Mouse (Mus musculus): ENCODE measurements at regions not wholly inside any gene's neighbourhood (a gene's known extent, or its start where the extent isn't known, plus 50 kb on each side); places are given as distances from the start of the nearest gene placed in this dataset.

DNA sequence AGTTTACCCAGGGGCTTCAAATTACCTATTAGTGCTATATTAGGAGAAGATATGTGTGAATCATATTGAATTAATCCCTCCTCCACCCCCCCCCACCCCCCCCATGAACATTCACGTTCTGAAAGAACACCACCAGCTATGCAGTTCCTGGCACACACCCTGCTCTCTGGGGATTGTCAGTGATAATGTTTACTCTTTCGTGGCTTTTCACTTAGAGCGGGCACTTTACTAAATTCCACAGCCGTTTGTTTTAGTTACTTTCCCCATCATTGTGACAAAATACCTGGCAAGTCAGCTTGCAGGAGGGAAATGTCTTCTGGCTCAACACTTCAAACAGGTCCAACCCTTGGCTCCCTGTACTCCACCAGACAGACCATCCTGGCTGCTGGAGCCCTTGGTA is 359.0 kb downstream of the Rps15a start:
- no peak overlapping the region for H3K4me3 ChIP-seq (ENCODE audit: low read length)
- no peaks in the 10 kb centered on the region for H3K36me3 ChIP-seq (ENCODE audit: control insufficient read depth, insufficient read depth, low read length)
- no peak overlapping the region for H3K9ac ChIP-seq (ENCODE audit: low read length)
- H3K9me3 ChIP-seq (ENCODE audit: control insufficient read depth, low read length) = no peaks in the 10 kb centered on the region
- WGBS = 0% methylated on average over 4 of the region's 4 CpGs
- H3K27ac ChIP-seq (ENCODE audit: low read length) = peak overlapping the region; percentile 6; the same call in 1 of the 2 replicates
- ATAC-seq (ENCODE audit: low read depth) = peak; percentile 71
- H3K4me2 ChIP-seq (ENCODE audit: low read depth, low read length) = no peak overlapping the region
- H3K27me3 ChIP-seq (ENCODE audit: control insufficient read depth, insufficient read depth, low read depth, low read length) = no peaks in the 10 kb centered on the region
- H3K4me1 ChIP-seq (replicated peaks; ENCODE audit: control insufficient read depth, insufficient read depth, low read length) = peaks cover 9% of the 10 kb centered on the region; the same call in 1 of the 2 replicates

DNA sequence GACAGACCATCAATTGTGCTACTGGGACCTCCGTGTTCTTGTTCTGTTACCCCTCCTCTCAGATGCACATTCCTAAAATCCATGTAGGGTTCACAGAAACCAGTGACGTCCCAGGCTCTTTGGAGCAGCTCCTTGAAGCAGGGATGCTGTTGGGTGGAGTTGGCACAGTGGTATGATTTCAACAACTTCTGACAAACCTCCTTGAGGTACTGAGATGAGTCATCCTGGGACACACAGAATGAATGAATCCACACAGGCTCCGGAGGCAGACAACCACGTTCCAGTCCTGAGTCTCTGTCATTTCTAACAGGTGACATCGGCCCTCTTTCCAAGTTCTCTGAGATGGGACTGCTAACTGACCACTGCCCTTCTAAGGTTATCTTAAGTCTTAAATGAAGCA is 360.2 kb downstream of the Rps15a start:
- no peak overlapping the region for H3K27ac ChIP-seq (ENCODE audit: low read length)
- no peaks in the 10 kb centered on the region for H3K27me3 ChIP-seq (ENCODE audit: control insufficient read depth, insufficient read depth, low read depth, low read length)
- H3K9ac ChIP-seq (ENCODE audit: low read length) = no peak overlapping the region
- H3K4me2 ChIP-seq (ENCODE audit: low read depth, low read length) = no peak overlapping the region
- peaks cover 9% of the 10 kb centered on the region; the same call in 1 of the 2 replicates for H3K4me1 ChIP-seq (replicated peaks; ENCODE audit: control insufficient read depth, insufficient read depth, low read length)
- H3K4me3 ChIP-seq (ENCODE audit: low read length) = no peak overlapping the region
- no peaks in the 10 kb centered on the region for H3K36me3 ChIP-seq (ENCODE audit: control insufficient read depth, insufficient read depth, low read length)
- no peak for ATAC-seq (ENCODE audit: low read depth)
- WGBS = 65% methylated on average over 5 of the region's 5 CpGs
- no peaks in the 10 kb centered on the region for H3K9me3 ChIP-seq (ENCODE audit: control insufficient read depth, low read length)

DNA sequence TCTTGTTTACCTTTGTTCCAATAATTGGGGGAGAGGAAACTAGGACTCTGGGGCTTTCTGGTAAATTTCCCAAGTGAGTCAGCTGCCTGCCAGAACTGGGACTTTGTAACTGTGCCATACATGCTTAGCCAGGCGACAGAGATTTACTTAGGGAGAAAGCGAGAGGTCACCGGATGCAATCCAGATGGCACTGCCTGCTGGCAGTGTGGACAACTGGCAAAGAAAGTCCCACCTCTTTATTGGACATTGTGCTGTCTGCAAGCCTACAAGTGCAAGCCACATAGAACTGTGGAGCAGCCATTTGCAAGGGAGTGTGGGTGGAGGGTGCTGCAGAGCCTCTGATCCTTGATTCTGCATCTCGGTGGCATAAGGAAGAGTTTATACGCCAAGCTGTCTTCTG is 362.7 kb downstream of the Rps15a start:
- no peaks in the 10 kb centered on the region for H3K9me3 ChIP-seq (ENCODE audit: control insufficient read depth, low read length)
- H3K27ac ChIP-seq (ENCODE audit: low read length) = no peak overlapping the region
- no peak overlapping the region for H3K9ac ChIP-seq (ENCODE audit: low read length)
- H3K4me2 ChIP-seq (ENCODE audit: low read depth, low read length) = no peak overlapping the region
- H3K27me3 ChIP-seq (ENCODE audit: control insufficient read depth, insufficient read depth, low read depth, low read length) = no peaks in the 10 kb centered on the region
- no peak overlapping the region for H3K4me3 ChIP-seq (ENCODE audit: low read length)
- ATAC-seq (ENCODE audit: low read depth) = no peak
- H3K36me3 ChIP-seq (ENCODE audit: control insufficient read depth, insufficient read depth, low read length) = no peaks in the 10 kb centered on the region
- 58% methylated on average over 5 of the region's 5 CpGs for WGBS
- H3K4me1 ChIP-seq (replicated peaks; ENCODE audit: control insufficient read depth, insufficient read depth, low read length) = peaks cover 9% of the 10 kb centered on the region; the same call in 1 of the 2 replicates

DNA sequence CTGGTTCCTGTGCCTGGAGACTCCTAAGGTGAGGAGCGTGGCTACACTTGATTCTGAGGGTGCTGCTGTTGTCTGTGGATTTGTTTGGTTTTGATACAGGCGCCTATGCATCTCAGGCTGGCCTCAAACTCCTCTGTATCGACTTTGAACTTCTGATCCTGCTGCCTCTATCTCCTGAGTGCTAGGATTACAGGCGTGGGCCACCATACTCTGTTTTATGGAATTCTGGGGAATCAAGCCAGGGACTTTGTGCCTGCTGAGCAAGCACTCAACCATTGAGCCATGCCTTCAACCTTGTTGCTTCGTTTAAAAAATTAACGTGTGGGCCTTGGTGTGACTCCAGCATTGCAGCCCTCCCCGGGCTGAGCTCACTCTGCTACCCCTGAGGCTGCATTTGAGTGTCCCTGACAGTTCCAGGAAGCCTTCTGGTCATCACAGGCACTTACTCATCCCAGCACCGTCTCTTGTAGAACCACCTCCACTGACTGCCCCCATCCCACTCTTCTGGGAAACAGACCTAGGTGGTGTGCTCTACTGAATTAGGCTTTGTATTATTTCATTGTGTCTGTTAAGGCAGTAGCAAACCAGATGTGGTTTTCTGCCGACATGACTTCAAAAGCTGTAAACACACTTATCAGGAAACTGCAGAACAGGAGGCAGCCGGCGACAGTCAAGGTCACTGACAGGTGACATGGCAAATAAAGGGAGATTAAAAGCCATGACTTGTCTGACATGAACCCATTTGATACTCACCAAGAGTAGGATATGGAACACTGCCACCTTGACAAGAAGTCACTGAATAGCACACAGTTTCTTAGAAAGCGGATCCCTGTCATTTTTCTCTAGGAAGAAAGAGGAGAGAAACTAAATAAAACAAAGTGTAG is 363.4 kb downstream of the Rps15a start:
- Histone ChIP-seq H3K27me3 (ENCODE audit: control insufficient read depth, insufficient read depth, low read depth, low read length) (no peaks in the 10 kb centered on the region), H3K27ac (ENCODE audit: low read length) (no peak overlapping the region), H3K9me3 (ENCODE audit: control insufficient read depth, low read length) (no peaks in the 10 kb centered on the region), H3K36me3 (ENCODE audit: control insufficient read depth, insufficient read depth, low read length) (no peaks in the 10 kb centered on the region), H3K4me3 (ENCODE audit: low read length) (no peak overlapping the region), H3K4me2 (ENCODE audit: low read depth, low read length) (no peak overlapping the region), H3K4me1 (replicated peaks; ENCODE audit: control insufficient read depth, insufficient read depth, low read length) (peaks cover 9% of the 10 kb centered on the region; the same call in 1 of the 2 replicates), H3K9ac (ENCODE audit: low read length) (no peak overlapping the region)
- no peak for ATAC-seq (ENCODE audit: low read depth)
- WGBS = 37% methylated on average over 12 of the region's 12 CpGs

DNA sequence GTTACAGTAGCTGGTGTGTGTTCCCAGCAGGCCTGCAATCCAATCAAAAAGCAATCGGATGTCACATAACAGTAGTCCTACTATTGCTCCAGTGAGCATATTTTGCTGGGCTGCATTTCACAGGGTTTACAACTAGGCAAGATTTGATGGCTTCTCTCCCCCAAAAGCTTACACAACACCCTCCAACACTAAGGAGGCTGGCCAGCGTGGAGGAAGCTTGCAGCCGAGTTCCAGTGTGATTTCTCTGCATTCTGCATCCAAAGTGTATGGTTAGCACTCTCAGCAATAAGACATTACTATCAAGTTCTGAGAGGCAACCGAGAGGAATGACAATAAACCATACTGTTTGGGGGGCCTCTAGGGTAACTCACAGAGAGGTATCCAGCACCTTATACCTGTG is 367.2 kb downstream of the Xylt1 start:
- H3K9ac ChIP-seq (ENCODE audit: low read length) = no peak overlapping the region
- no peak overlapping the region for H3K4me2 ChIP-seq (ENCODE audit: low read depth, low read length)
- no peaks in the 10 kb centered on the region for H3K36me3 ChIP-seq (ENCODE audit: control insufficient read depth, insufficient read depth, low read length)
- no peaks in the 10 kb centered on the region for H3K9me3 ChIP-seq (ENCODE audit: control insufficient read depth, low read length)
- WGBS = 68% methylated on average over 4 of the region's 4 CpGs
- no peaks in the 10 kb centered on the region for H3K27me3 ChIP-seq (ENCODE audit: control insufficient read depth, insufficient read depth, low read depth, low read length)
- H3K4me1 ChIP-seq (replicated peaks; ENCODE audit: control insufficient read depth, insufficient read depth, low read length) = no peaks in the 10 kb centered on the region; the same call in 1 of the 2 replicates
- H3K4me3 ChIP-seq (ENCODE audit: low read length) = no peak overlapping the region
- ATAC-seq (ENCODE audit: low read depth) = no peak
- H3K27ac ChIP-seq (ENCODE audit: low read length) = no peak overlapping the region

DNA sequence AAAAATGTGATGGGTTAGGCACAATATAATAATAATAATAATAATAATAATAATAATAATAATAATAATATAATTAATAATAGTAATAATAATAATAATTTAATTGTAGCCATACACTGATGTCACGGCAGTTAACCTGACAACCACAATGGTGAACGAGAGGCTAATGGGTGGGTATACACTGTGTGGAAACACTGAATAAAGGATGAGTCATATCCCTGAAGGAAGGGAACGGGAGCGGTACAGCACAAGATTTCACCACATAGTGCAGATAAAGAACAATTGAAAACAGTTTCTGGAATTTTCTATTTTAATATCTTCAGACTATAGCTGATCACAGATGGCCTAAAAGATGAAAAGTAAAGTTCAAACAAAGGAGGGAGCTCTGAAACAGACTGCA is 365.6 kb downstream of the Xylt1 start:
- no peak for ATAC-seq (ENCODE audit: low read depth)
- Histone ChIP-seq H3K36me3 (ENCODE audit: control insufficient read depth, insufficient read depth, low read length) (no peaks in the 10 kb centered on the region), H3K9ac (ENCODE audit: low read length) (no peak overlapping the region), H3K4me1 (replicated peaks; ENCODE audit: control insufficient read depth, insufficient read depth, low read length) (no peaks in the 10 kb centered on the region), H3K9me3 (ENCODE audit: control insufficient read depth, low read length) (no peaks in the 10 kb centered on the region), H3K27me3 (ENCODE audit: control insufficient read depth, insufficient read depth, low read depth, low read length) (no peaks in the 10 kb centered on the region), H3K4me3 (ENCODE audit: low read length) (no peak overlapping the region), H3K4me2 (ENCODE audit: low read depth, low read length) (no peak overlapping the region), H3K27ac (ENCODE audit: low read length) (no peak overlapping the region)
- 84% methylated on average over 4 of the region's 4 CpGs for WGBS

DNA sequence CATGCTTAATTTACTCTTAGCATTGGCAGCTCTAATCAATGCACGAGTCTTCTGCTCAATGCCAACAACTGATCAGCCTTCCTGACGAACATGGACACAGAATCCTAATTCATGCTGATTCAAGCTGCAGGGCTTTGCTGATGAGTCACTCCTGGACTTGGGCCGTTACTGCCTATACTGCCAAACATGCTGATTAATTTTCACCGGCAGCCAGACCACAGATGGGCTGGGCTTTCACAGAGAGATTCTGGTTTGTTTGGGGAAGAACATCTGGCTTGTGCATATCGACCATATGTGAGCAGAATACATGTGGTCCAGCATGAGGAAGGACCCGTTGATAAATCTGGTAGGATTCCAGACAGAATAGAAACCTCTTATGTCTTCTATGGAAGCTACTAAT is 358.9 kb downstream of the Xylt1 start:
- no peak overlapping the region for H3K9ac ChIP-seq (ENCODE audit: low read length)
- WGBS = 49% methylated on average over 6 of the region's 6 CpGs

DNA sequence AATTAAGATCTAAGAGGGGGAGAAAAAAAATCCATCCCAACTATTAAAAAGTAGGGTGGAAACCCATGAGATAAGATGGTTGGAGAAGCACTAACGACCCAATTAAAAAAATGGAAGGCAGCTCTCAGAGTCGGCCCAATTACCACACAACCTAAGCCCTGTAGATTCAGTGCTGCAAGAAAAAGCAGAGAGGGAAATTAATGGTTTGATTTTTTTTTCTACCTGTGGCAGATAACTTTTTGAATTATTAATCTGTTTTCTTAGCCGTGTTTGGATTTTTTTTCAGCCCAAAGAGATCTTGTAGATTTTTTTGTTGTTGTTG is 354.9 kb downstream of the Xylt1 start:
- Histone ChIP-seq H3K4me2 (ENCODE audit: low read depth, low read length) (no peak overlapping the region), H3K4me1 (replicated peaks; ENCODE audit: control insufficient read depth, insufficient read depth, low read length) (no peaks in the 10 kb centered on the region), H3K27me3 (ENCODE audit: control insufficient read depth, insufficient read depth, low read depth, low read length) (no peaks in the 10 kb centered on the region), H3K9me3 (ENCODE audit: control insufficient read depth, low read length) (no peaks in the 10 kb centered on the region), H3K4me3 (ENCODE audit: low read length) (no peak overlapping the region), H3K9ac (ENCODE audit: low read length) (no peak overlapping the region), H3K36me3 (ENCODE audit: control insufficient read depth, insufficient read depth, low read length) (no peaks in the 10 kb centered on the region), H3K27ac (ENCODE audit: low read length) (no peak overlapping the region)
- 71% methylated on average over 3 of the region's 3 CpGs for WGBS
- no peak for ATAC-seq (ENCODE audit: low read depth)

More for the DNA sequence above, 358.9 kb downstream of the Xylt1 start:
- no peak overlapping the region for H3K4me2 ChIP-seq (ENCODE audit: low read depth, low read length)
- H3K27ac ChIP-seq (ENCODE audit: low read length) = no peak overlapping the region
- H3K27me3 ChIP-seq (ENCODE audit: control insufficient read depth, insufficient read depth, low read depth, low read length) = no peaks in the 10 kb centered on the region
- H3K4me3 ChIP-seq (ENCODE audit: low read length) = no peak overlapping the region
- H3K4me1 ChIP-seq (replicated peaks; ENCODE audit: control insufficient read depth, insufficient read depth, low read length) = no peaks in the 10 kb centered on the region
- no peaks in the 10 kb centered on the region for H3K9me3 ChIP-seq (ENCODE audit: control insufficient read depth, low read length)
- peak; percentile 59 for ATAC-seq (ENCODE audit: low read depth)
- H3K36me3 ChIP-seq (ENCODE audit: control insufficient read depth, insufficient read depth, low read length) = no peaks in the 10 kb centered on the region

DNA sequence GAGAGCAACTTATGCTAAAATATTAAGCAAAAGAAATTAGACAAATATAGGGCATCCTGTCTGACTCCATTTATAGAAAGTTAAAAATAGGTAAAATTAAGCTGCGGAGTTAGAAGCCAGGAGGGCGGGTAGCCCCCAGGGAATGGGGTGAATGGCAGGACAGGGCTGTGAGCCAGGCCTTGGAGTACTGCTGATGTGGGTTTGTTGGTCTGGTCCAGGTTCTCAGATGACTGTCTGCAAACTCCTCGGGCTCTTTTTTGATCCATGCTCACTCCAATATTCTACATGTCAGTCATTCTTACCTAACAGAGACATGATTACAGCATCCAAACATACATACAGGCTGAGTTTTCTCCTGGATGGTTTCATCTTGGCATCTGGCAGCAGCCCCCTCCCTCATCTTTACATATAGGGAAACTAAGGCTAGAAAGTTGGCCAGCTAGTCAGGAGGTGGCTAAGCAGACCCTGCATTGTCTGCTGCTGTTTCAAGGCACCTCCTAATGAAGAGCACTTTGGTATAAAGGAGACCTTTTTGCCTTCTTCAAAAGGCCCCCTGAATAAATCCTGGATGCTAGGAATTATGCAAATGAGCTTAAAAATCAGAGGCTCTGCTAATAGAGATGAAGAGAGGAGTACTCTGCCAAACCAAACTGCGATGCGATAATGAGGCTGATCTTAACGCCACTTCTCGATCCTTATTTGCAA is 354.4 kb downstream of the Xylt1 start:
- Histone ChIP-seq H3K4me3 (ENCODE audit: low read length) (no peak overlapping the region), H3K9ac (ENCODE audit: low read length) (no peak overlapping the region), H3K27me3 (ENCODE audit: control insufficient read depth, insufficient read depth, low read depth, low read length) (no peaks in the 10 kb centered on the region), H3K4me1 (replicated peaks; ENCODE audit: control insufficient read depth, insufficient read depth, low read length) (no peaks in the 10 kb centered on the region), H3K36me3 (ENCODE audit: control insufficient read depth, insufficient read depth, low read length) (no peaks in the 10 kb centered on the region), H3K4me2 (ENCODE audit: low read depth, low read length) (no peak overlapping the region), H3K27ac (ENCODE audit: low read length) (no peak overlapping the region), H3K9me3 (ENCODE audit: control insufficient read depth, low read length) (no peaks in the 10 kb centered on the region)
- no peak for ATAC-seq (ENCODE audit: low read depth)
- 90% methylated on average over 7 of the region's 7 CpGs for WGBS
